Mouse (Mus musculus): ENCODE measurements at regions not wholly inside any gene's neighbourhood (a gene's known extent, or its start where the extent isn't known, plus 50 kb on each side); places are given as distances from the start of the nearest gene placed in this dataset.

DNA sequence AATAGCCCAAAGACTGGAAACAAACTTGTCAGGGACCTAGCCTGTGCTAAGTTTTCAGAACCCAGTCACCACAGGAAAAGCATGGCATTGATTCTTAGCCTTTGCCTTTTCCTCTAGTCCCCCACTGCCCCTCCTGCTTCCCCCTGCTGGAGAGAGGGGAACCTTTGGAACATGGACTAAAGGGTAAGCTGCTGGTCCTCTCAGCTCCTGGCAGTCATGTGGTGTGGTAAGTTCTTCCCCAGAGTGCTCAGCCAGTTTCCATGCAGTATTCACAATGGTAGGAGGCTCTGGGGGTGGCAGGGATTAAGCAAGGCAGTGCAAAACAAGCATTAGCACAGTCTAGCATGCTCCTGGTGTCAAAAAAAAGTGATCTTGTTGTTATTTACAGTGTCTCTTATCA lies 470.3 kb downstream of the Bnc2 start:
- no peak for TF ChIP-seq GATA1 (IDR thresholded peaks at IDR 0.05; ENCODE audit: low read length)
- TF ChIP-seq TAL1 (IDR thresholded peaks at IDR 0.05; ENCODE audit: low read length) = no peak
